ENCODE assay signal across 8 mouse cellular contexts in genomic region chr9:119578311-119578635, GRCm38 (mm10). TPM values are rescaled to one million over a fixed set of nuclear protein-coding genes. Genes with fewer than 3 reads are reported as not detected.
DNase-seq lines count a peak whose midpoint lies in the region; ATAC-seq and TF ChIP-seq lines count a peak whose summit lies in the region.

No protein-coding gene starts in this region.

- under 1% methylated on average over 24 of the region's 24 CpGs for WGBS in heart, embryonic 13.5 days
- under 1% methylated on average over 24 of the region's 24 CpGs for WGBS in hindbrain, embryonic 13.5 days
- WGBS in midbrain, embryonic 12.5 days = under 1% methylated on average over 24 of the region's 24 CpGs
- WGBS in kidney, adult 2 months = 3% methylated on average over 24 of the region's 24 CpGs

- H3K4me2 ChIP-seq in heart, embryonic 13.5 days = peak overlapping the region; percentile 88
- peak overlapping the region; percentile 88 for H3K4me2 ChIP-seq in hindbrain, embryonic 13.5 days
- peak overlapping the region; percentile 75 for H3K4me2 ChIP-seq in midbrain, embryonic 12.5 days (replicated peaks)

- H3K4me3 ChIP-seq in heart, embryonic 13.5 days = peak overlapping the region; percentile 77
- H3K4me3 ChIP-seq in hindbrain, embryonic 13.5 days = peak overlapping the region; percentile 51
- peak overlapping the region; percentile 49 for H3K4me3 ChIP-seq in midbrain, embryonic 12.5 days
- no peak overlapping the region for H3K4me3 ChIP-seq in kidney, adult 2 months (ENCODE audit: insufficient read depth, low read depth, low read length)

- in situ Hi-C loops in Patski (cut with MboI; ENCODE audit: low pct_unique_long_range_greater_than_20kb) = no loop called here

- peak overlapping the region; percentile 92 for H3K9ac ChIP-seq in heart, embryonic 13.5 days
- H3K9ac ChIP-seq in hindbrain, embryonic 13.5 days = peak overlapping the region; percentile 71
- H3K9ac ChIP-seq in midbrain, embryonic 12.5 days (replicated peaks) = peak overlapping the region; percentile 52; the same call in 1 of the 2 replicates

- TF ChIP-seq CTCF in Patski (IDR thresholded peaks at IDR 0.05) = no peak
- TF ChIP-seq CTCF in kidney, adult 2 months (conservative IDR thresholded peaks at IDR 0.05; ENCODE audit: insufficient read depth, insufficient read length, low read depth, low read length) = no peak

- DNase-seq in heart, postnatal 36 days = no peak
- DNase-seq in Patski (ENCODE audit: low read depth, low spot score) = no peak
- DNase-seq in cerebellum, adult 11 months = no peak
- DNase-seq in kidney, adult 2 months = no peak

- peak overlapping the region; percentile 36 for H3K27ac ChIP-seq in heart, embryonic 13.5 days (replicated peaks)
- H3K27ac ChIP-seq in hindbrain, embryonic 13.5 days = no peak overlapping the region
- no peak overlapping the region for H3K27ac ChIP-seq in midbrain, embryonic 12.5 days (replicated peaks)
- no peak overlapping the region for H3K27ac ChIP-seq in kidney, adult 2 months (ENCODE audit: insufficient read depth, low read depth, low read length)

- CTCF ChIA-PET in Patski (lab: Charles Lee) = interaction anchor here (1.2 kb wide), 1 partner anchor 119 kb away, joined by 3 read pairs; no protein-coding TSS in a partner anchor

- TF ChIP-seq POLR2A in kidney, adult 2 months (IDR thresholded peaks at IDR 0.05; ENCODE audit: low read depth, low read length) = no peak

- intact Hi-C loops in heart, postnatal 36 days (cut with DNase I) = loop anchor here (2.0 kb wide), 1 partner anchor 15 kb away; no protein-coding TSS in a partner anchor

- POLR2A ChIA-PET in Patski (lab: Charles Lee) = interaction anchor here (1.2 to 1.6 kb wide), 2 partner anchors 12 to 118 kb away, joined by 3 to 6 read pairs; no protein-coding TSS in a partner anchor

- H3K4me1 ChIP-seq in heart, embryonic 13.5 days = peaks cover 52% of the 10 kb centered on the region
- peaks cover 16% of the 10 kb centered on the region for H3K4me1 ChIP-seq in hindbrain, embryonic 13.5 days (replicated peaks)
- peaks cover 23% of the 10 kb centered on the region for H3K4me1 ChIP-seq in midbrain, embryonic 12.5 days
- H3K4me1 ChIP-seq in kidney, adult 2 months (ENCODE audit: control insufficient read depth, insufficient read depth, low read length) = no peaks in the 10 kb centered on the region

- peaks cover 97% of the 10 kb centered on the region for H3K27me3 ChIP-seq in heart, embryonic 13.5 days (replicated peaks)
- H3K27me3 ChIP-seq in Patski = no peaks in the 10 kb centered on the region
- H3K27me3 ChIP-seq in hindbrain, embryonic 13.5 days = peaks cover 98% of the 10 kb centered on the region
- peaks cover 97% of the 10 kb centered on the region for H3K27me3 ChIP-seq in midbrain, embryonic 12.5 days
- no peaks in the 10 kb centered on the region; the same call in 1 of the 2 replicates for H3K27me3 ChIP-seq in kidney, adult 2 months (replicated peaks; ENCODE audit: control insufficient read depth, insufficient read depth, low read length)

- H3K9me3 ChIP-seq in heart, embryonic 13.5 days = no peaks in the 10 kb centered on the region
- H3K9me3 ChIP-seq in hindbrain, embryonic 13.5 days = no peaks in the 10 kb centered on the region
- no peaks in the 10 kb centered on the region for H3K9me3 ChIP-seq in midbrain, embryonic 12.5 days

- no peaks in the 10 kb centered on the region for H3K36me3 ChIP-seq in heart, embryonic 13.5 days
- no peaks in the 10 kb centered on the region for H3K36me3 ChIP-seq in hindbrain, embryonic 13.5 days
- no peaks in the 10 kb centered on the region for H3K36me3 ChIP-seq in midbrain, embryonic 12.5 days
- no peaks in the 10 kb centered on the region for H3K36me3 ChIP-seq in kidney, adult 2 months (ENCODE audit: control insufficient read depth, insufficient read depth, low read length)

- no peak; the same call in 1 of the 2 replicates for ATAC-seq in heart, embryonic 13.5 days (ENCODE audit: extremely low read depth, insufficient number of reproducible peaks, low FRiP score, low TSS enrichment)
- ATAC-seq in Patski = peak; percentile 6
- ATAC-seq in hindbrain, embryonic 13.5 days (ENCODE audit: low FRiP score) = no peak
- ATAC-seq in midbrain, embryonic 12.5 days (ENCODE audit: low FRiP score, low read depth) = no peak
- no peak for ATAC-seq in granulocyte monocyte progenitor cell, adult 5-6 weeks (replicated peaks; ENCODE audit: poor library complexity, severe bottlenecking)

RNA-seq across cellular contexts. Expression of gene Scn5a, which starts 0.5 kb away (rescaled TPM):
- polyA plus RNA-seq in heart, embryonic 13.5 days (2015; fragmentation: Nextera tagmentation; extraction: Ambion mirVana) = 7.4 and 7.8 TPM in 2 replicates
- 100 to 1,000 TPM; 127 to 161 TPM for total RNA-seq in heart, postnatal 36 days (2021)
- polyA plus RNA-seq in Patski (2021) = 11.9 TPM
- polyA plus RNA-seq in hindbrain, embryonic 13.5 days (2015; fragmentation: Nextera tagmentation; extraction: Ambion mirVana) = 0.25 and 0.32 TPM in 2 replicates
- 0.18 and 0.33 TPM in 2 replicates for polyA plus RNA-seq in midbrain, embryonic 12.5 days (2016; fragmentation: Nextera tagmentation; extraction: Ambion mirVana)
- not detected in 2 replicates for total RNA-seq in granulocyte monocyte progenitor cell, adult 5-6 weeks (2014; fragmentation: Nextera tagmentation)
- total RNA-seq in granulocyte monocyte progenitor cell, adult 5-6 weeks (2017) = not detected in 2 replicates
- polyA plus RNA-seq in kidney, adult 2 months (2012; rRNA removed) = 0.72 and 1.0 TPM in 2 replicates
